Mouse (Mus musculus): ENCODE measurements around the gene Trmt112. TPM values are rescaled to one million over a fixed set of nuclear protein-coding genes. Genes with fewer than 3 reads are reported as not detected.

The Trmt112 gene
- polyA plus RNA-seq, 1 experiment from 2014 or later: 115 TPM

DNA sequence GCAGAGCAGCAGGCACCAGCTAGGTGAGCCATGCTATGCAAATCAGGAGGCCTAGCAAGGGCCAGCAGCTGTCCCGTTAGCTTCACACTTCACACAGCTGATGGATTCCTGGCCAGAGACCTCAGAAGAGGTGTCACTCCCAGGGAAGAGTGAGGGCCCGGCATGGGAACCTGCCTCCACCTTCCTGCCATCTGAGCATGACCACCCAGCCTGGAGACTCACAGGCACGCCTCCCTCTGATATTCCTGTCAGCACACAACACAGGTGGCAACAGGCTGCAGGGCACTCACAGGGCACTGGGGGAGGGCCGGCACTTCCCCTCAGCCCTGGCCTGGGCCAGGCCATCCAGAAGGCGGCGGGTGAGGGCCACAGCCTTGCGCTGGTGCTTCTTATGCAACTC, 45.9 kb downstream of the Trmt112 start:
- H3K36me3 ChIP-seq: peaks cover 69% of the 10 kb centered on the region
- WGBS (ENCODE audit: insufficient replicate concordance): 81% methylated on average over 7 of the region's 7 CpGs
- H3K27ac ChIP-seq: no peak overlapping the region

DNA sequence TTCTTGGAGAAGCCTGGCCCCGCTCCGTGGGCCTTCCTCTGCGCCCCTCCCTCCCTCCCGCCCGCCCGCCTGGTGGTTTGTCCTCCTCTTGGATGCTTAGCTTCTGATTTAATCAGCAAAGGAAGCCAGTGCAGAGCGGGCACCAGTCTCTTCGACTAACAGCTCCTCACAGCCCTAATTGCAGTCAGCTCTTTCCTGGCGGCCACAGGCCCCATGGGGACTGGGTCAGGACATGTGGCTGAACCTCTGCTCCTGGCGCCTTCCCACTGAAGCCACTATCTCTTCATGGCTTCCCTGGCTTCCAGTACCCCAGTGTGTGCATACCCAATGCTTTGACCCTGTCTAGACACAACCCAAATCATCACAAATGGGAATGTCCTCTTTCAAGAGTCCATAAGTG, 47.0 kb downstream of the Trmt112 start:
- no peak overlapping the region for H3K9ac ChIP-seq
- peaks cover 21% of the 10 kb centered on the region for H3K4me1 ChIP-seq
- no peaks in the 10 kb centered on the region for H3K9me3 ChIP-seq (replicated peaks)
- no peaks in the 10 kb centered on the region for H3K27me3 ChIP-seq (replicated peaks)
- no peak overlapping the region for H3K27ac ChIP-seq
- H3K4me2 ChIP-seq: no peak overlapping the region
- H3K36me3 ChIP-seq: peaks cover 74% of the 10 kb centered on the region
- ATAC-seq: no peak
- 72% methylated on average over 10 of the region's 10 CpGs for WGBS (ENCODE audit: insufficient replicate concordance)
- no peak overlapping the region for H3K4me3 ChIP-seq

More for the DNA sequence above, 45.9 kb downstream of the Trmt112 start:
- Histone ChIP-seq H3K4me1 (peaks cover 30% of the 10 kb centered on the region), H3K9ac (no peak overlapping the region), H3K4me3 (no peak overlapping the region), H3K27me3 (replicated peaks) (no peaks in the 10 kb centered on the region), H3K4me2 (no peak overlapping the region), H3K9me3 (replicated peaks) (no peaks in the 10 kb centered on the region)
- ATAC-seq: no peak

Small RNA genes within 50 kb of the gene (microRNA-seq; reads per million reads assigned to microRNA genes)
- gene Mir6990: 1.1 reads per million

Other genes with a start within 250 kb of the Trmt112 start
- 8.5 and 8.7 TPM in 2 replicates for gene Rps6ka4, start 69.1 kb upstream of the Trmt112 start, polyA plus RNA-seq (2016; fragmentation: Nextera tagmentation; extraction: Ambion mirVana)
- 2.8 and 3.3 TPM in 2 replicates for gene Ccdc88b, start 51.5 kb upstream of the Trmt112 start, polyA plus RNA-seq (2016; fragmentation: Nextera tagmentation; extraction: Ambion mirVana)
- 94.2 and 101 TPM in 2 replicates for gene Prdx5, start 408 bp downstream of the Trmt112 start, polyA plus RNA-seq (2016; fragmentation: Nextera tagmentation; extraction: Ambion mirVana)
- 6.5 and 6.8 TPM in 2 replicates for gene Esrra, start 12.1 kb downstream of the Trmt112 start, polyA plus RNA-seq (2016; fragmentation: Nextera tagmentation; extraction: Ambion mirVana)
- gene Catsperz, start 15.7 kb downstream of the Trmt112 start, polyA plus RNA-seq (2016; fragmentation: Nextera tagmentation; extraction: Ambion mirVana): 0.80 and 0.93 TPM in 2 replicates
- gene Kcnk4, start 24.8 kb downstream of the Trmt112 start, polyA plus RNA-seq (2016; fragmentation: Nextera tagmentation; extraction: Ambion mirVana): 0.05 TPM in 1 of 2 replicates, not detected in the other
- gene Bad, start 32.2 kb downstream of the Trmt112 start, polyA plus RNA-seq (2016; fragmentation: Nextera tagmentation; extraction: Ambion mirVana): 36.4 and 37.6 TPM in 2 replicates
- 8.8 and 9.9 TPM in 2 replicates for gene Gpr137, start 32.8 kb downstream of the Trmt112 start, polyA plus RNA-seq (2016; fragmentation: Nextera tagmentation; extraction: Ambion mirVana)
- 153 and 155 TPM in 2 replicates for gene Ppp1r14b, start 65.3 kb downstream of the Trmt112 start, polyA plus RNA-seq (2016; fragmentation: Nextera tagmentation; extraction: Ambion mirVana)
- gene Plcb3, start 66.8 kb downstream of the Trmt112 start, polyA plus RNA-seq (2016; fragmentation: Nextera tagmentation; extraction: Ambion mirVana): 13.6 and 14.4 TPM in 2 replicates
- gene Fkbp2, start 70.8 kb downstream of the Trmt112 start, polyA plus RNA-seq (2016; fragmentation: Nextera tagmentation; extraction: Ambion mirVana): 91.7 and 92.0 TPM in 2 replicates
- 23.2 and 23.3 TPM in 2 replicates for gene Vegfb, start 78.0 kb downstream of the Trmt112 start, polyA plus RNA-seq (2016; fragmentation: Nextera tagmentation; extraction: Ambion mirVana)
- 12.1 and 12.7 TPM in 2 replicates for gene Dnajc4, start 82.9 kb downstream of the Trmt112 start, polyA plus RNA-seq (2016; fragmentation: Nextera tagmentation; extraction: Ambion mirVana)
- gene Nudt22, start 86.4 kb downstream of the Trmt112 start, polyA plus RNA-seq (2016; fragmentation: Nextera tagmentation; extraction: Ambion mirVana): 10.0 and 11.9 TPM in 2 replicates
- 2.2 and 2.5 TPM in 2 replicates for gene Trpt1, start 86.4 kb downstream of the Trmt112 start, polyA plus RNA-seq (2016; fragmentation: Nextera tagmentation; extraction: Ambion mirVana)
- gene Fermt3, start 109.8 kb downstream of the Trmt112 start, polyA plus RNA-seq (2016; fragmentation: Nextera tagmentation; extraction: Ambion mirVana): 135 and 147 TPM in 2 replicates
- 218 and 230 TPM in 2 replicates for gene Stip1, start 130.3 kb downstream of the Trmt112 start, polyA plus RNA-seq (2016; fragmentation: Nextera tagmentation; extraction: Ambion mirVana)
- 6.4 and 7.6 TPM in 2 replicates for gene Macrod1, start 147.1 kb downstream of the Trmt112 start, polyA plus RNA-seq (2016; fragmentation: Nextera tagmentation; extraction: Ambion mirVana)
- gene Flrt1, start 196.0 kb downstream of the Trmt112 start, polyA plus RNA-seq (2016; fragmentation: Nextera tagmentation; extraction: Ambion mirVana): 0.23 TPM in 2 replicates